Mouse (Mus musculus) brain, embryonic 14.5 days (tissue): ENCODE measurements around the gene Pnpla5. TPM values are rescaled to one million over a fixed set of nuclear protein-coding genes. Genes with fewer than 3 reads are reported as not detected.
"Not testable (repeated sequence)": the region's sequence is repeated elsewhere in the genome, so short reads cannot be mapped to it uniquely, and the experiment has no call there.

Experiments used
- DNase-seq: peaks from one replicate; pipeline ENCODE4 v3.0.0-alpha.2; 2011; ENCODE audit warnings: low read depth
- CTCF ChIP-seq: fragments of 200-500 bp; IDR thresholded peaks from 2 replicates; pipeline ENCODE4 v1.5.1; 2012; ENCODE audit warnings: inconsistent platforms, mild to moderate bottlenecking, moderate library complexity, borderline replicate concordance; ENCODE audit not compliant: insufficient read depth, insufficient read length; ENCODE audit errors: extremely low read depth
- POLR2A ChIP-seq: fragments of 200-500 bp; IDR thresholded peaks from 2 replicates; pipeline ENCODE4 v1.6.1; 2012; ENCODE audit warnings: mild to moderate bottlenecking, inconsistent platforms, borderline replicate concordance; ENCODE audit not compliant: poor library complexity, insufficient read depth, insufficient read length, severe bottlenecking; ENCODE audit errors: extremely low read depth
- polyA plus RNA-seq: library from polyadenylated mRNA; depleted of rRNA; stranded (reverse); fragments of >200 nt; gene quantifications from 2 replicates; pipeline ENCODE4 v1.2.3, GENCODE M21; 2012; rRNA removed

The Pnpla5 gene
- polyA plus RNA-seq = not detected in 2 replicates

DNA sequence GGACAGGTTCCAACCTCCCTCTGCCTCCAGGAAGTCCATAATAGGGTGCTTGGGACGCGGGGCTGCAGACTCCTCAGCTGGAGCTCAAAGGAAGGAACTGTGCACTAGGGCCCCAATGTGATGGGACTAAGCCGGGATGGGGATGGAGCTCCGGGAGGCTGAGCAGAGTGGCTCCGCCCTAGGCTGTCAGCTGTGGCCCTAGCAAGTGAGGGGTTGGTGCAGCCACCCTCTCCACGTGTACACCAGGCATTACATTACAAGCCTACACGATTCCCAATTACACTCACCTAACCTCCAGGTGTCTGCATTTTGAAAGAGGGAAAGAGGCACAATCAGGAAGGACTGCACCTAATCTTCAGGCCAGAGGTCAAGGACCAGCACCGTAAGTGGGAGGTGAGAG is at the start of gene Pnpla5:
TSS of gene Pnpla5 (minus strand) at position 101 of the 400 bp plus-strand sequence.
- no peak for DNase-seq
- TF ChIP-seq POLR2A = no peak
- no peak for TF ChIP-seq CTCF

DNA sequence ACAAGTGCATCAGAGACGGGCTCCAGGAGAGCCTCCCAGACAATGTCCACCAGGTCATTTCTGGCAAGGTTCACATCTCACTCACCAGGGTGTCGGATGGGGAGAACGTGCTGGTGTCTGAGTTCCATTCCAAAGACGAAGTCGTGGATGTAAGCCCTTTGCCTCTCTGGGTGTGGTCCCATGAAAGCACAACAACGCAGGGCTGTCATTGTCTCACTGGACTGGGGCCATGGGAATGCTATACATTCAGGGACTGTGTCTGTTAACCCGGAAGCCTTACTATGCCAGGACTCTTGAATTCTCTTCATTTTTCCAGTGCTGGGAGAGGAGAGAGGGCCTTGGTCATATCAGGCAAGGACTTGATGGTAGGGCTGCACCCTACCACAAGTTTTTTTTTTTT is 48.2 kb upstream of the Pnpla5 start:
- no peak for TF ChIP-seq CTCF
- TF ChIP-seq POLR2A = no peak
- no peak for DNase-seq

DNA sequence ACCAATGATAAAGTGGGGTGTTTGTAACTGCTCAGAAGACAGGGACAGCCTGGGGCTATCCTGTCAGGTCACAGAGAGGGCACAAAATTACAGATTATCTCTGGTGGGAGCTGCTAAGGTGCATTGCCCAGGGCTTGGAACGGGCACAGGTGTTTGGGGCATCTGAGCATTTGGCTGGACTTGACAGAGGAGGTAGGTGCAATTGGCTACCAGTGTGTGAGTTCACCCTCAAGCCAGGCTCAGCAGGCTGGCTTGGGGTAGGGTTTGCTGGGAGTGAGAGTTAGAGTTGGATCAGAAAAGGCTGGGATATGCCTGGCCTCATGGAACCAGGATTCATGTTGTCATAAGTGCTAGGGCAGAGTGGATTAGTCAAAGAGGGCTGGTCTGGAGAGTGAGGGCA is 46.5 kb upstream of the Pnpla5 start:
- no peak for TF ChIP-seq CTCF
- no peak for TF ChIP-seq POLR2A

DNA sequence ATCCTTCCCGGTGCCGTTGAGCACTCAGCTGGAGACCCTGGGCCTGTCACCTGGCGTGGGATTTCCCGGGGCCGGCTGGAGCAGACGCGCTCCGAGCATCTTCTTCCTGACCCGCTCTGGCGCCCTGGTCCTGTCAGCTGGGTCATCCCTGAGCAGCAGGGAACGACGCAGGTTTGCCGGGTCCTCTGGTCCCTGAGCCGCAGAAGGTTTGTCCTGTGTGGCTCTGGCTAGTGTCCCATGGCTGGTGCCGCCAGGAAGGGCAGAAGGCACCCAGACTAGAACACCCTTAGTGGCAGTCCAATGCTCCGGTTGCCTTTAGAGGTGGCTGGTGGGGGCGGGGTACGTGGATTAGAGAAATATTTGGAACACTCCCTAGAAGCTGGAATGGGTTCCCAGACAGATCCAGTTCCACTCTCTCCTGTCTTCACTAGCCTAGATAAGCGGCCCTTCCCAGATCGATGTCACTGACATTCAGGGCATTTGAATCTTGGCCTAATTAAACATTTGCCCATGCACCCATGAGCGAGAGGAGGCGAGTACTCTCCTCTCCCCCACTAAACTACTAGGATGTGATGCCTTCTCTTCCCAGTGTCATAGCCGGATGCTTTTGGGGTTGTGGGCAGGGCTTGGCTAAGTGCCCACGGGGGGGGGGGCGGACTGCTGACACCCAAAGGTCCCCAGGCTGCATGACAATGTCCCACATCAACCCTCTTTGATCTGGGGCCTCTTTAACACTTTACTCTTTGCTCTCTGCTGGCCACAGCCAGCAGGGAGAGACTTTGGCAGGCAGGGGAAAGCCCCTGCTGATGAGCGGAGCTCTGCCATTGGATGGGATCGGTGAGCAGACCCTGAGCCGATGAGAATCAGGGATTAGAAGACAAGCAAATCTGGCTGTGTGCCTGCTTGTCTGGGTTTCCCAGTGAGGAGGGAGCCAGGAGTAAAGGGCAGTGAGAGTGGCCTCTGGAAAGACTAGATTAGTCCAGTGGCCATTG is 45.5 kb upstream of the Pnpla5 start:
- DNase-seq = peak; percentile 89
- TF ChIP-seq CTCF = no peak

More for the DNA sequence above, 46.5 kb upstream of the Pnpla5 start:
- no peak for DNase-seq

DNA sequence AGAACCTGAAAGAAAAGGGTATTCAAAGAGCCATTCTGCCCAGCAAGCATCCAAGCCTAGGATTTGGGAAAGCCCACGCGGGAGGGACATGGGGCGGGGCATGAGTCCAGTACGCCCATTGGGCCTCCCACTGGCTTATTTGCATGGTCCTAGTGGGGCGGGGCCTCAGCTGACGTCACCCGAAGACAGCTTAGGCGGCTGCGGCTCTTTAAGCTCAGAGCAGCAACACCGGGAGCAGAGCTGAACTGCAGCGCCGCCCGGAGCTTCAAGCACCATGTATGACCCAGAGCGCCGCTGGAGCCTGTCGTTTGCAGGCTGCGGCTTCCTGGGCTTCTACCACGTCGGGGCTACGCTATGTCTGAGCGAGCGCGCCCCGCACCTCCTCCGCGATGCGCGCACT is 44.6 kb upstream of the Pnpla5 start, which contains the start of gene Pnpla3:
TSS of gene Pnpla3 (plus strand) at position 238 of the 400 bp plus-strand sequence.
- DNase-seq = peak; percentile 99
- peak; percentile 47; the same call in 1 of the 2 replicates for TF ChIP-seq POLR2A
- peak; percentile 15; the same call in 1 of the 2 replicates for TF ChIP-seq CTCF

- DNase-seq = no peak
- TF ChIP-seq POLR2A = no peak
- TF ChIP-seq CTCF = no peak
These were observed 43.8 kb upstream of the Pnpla5 start for GRCm38 (mm10) chr15:84166818-84167217.

DNA sequence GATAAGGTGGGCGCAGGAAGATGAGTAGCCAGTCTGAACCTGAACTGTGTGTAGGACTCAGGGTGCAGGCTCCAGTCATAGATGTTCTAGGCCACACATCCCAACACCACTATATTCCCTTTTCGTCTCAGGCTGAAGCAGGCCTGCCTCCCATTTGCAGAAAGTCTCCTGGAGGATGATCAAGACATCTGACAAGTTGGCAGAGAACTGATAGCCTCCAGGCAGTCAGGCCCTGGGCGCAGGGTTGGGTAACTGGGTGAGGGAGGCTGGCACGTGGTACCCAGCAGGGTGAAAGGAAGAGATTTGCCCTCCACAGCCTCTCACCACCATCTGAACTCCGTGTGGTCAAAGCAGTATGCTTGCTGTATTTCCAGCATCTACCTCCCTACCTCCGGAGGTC is 38.9 kb upstream of the Pnpla5 start:
- no peak for DNase-seq
- TF ChIP-seq CTCF (no peak), POLR2A (no peak)

GRCm38 (mm10) chr15:84157530-84157929 is 34.6 kb upstream of the Pnpla5 start:
- not testable (repeated sequence) for DNase-seq

DNA sequence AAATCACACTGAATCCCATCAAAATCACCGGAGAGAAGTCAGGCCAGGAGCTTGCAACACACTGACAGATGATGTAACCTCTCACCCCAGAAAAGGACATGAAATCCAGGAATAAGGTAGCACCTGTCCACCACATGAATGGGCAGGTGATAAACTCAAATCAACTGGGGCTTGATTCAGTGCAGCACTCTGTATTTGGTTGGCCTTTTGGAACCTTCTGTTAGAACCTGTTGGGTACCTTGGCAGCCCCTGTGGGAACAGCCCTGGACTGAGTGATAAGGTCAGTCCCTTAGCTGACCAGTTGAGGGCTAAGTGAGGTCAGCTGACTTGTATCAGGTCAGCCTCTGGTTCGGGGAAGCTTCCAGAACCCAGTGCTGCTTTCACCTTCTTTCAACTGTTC is 33.2 kb upstream of the Pnpla5 start:
- no peak for DNase-seq
- TF ChIP-seq POLR2A (no peak), CTCF (no peak)

- DNase-seq = peak; percentile 60
These were observed 18.0 kb upstream of the Pnpla5 start for GRCm38 (mm10) chr15:84140929-84141328.

GRCm38 (mm10) chr15:84140109-84140508 is 17.1 kb upstream of the Pnpla5 start:
- no peak for TF ChIP-seq POLR2A
- TF ChIP-seq CTCF = no peak
- DNase-seq = peak; percentile 53

More at GRCm38 (mm10) chr15:84140929-84141328, 18.0 kb upstream of the Pnpla5 start:
- TF ChIP-seq CTCF (no peak), POLR2A (no peak)

DNA sequence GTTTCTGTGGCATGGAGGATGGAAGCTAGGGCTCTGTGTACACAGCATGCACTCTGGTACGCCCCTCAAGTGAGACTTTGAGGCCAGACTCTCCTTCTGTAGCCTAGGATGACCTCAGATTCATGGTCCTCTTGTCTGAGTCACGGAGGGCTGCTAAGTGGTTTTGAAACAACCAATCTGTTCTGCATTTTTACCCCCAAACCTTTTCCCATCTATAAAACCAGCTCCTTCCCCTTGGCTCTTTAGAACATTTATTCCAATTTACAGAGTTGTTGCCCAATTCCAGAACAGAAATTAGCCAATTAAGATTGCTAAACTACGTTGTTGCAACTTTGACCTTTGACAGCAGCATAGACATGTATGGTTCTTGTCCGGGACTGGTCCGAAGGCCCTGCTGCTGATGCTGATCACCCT is 16.6 kb upstream of the Pnpla5 start:
- no peak for TF ChIP-seq POLR2A
- TF ChIP-seq CTCF = no peak
- no peak for DNase-seq
